Comparison of ENCODE assay signal across 20 mouse cellular contexts in the genomic region with DNA sequence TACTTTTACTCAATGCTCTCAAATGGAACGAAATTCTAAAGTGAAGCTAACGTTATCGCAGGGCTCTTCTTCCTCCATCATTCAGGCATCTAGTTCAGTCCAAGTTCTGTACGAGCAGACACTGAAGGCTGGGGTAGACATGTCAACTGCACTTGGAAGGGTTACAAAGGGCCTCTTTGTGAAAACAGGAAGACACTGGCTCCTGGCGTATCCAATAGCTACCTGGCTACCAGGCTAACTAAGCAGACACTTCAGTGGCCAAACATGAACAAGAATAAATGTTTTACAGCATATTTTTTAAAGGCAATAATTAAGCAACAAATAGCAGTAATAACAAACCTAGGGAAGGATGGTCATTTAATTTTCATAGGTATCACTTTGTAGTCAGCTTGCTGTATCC. TPM values are rescaled to one million over a fixed set of nuclear protein-coding genes. Genes with fewer than 3 reads are reported as not detected.
A peak's percentile ranks its signal among the peaks of the same experiment; 100 is the strongest.
DNase-seq lines count a peak whose midpoint lies in the region; TF ChIP-seq lines count a peak whose summit lies in the region.
"Had no signal": no experiment of that assay in that cellular context is flagged by ENCODE, and none has a peak within 500 bp of the region (broad histone marks: within the 10 kb centered on the region; RNA-seq: fewer than 3 reads in every experiment).

No protein-coding gene starts in this region.

- TF ChIP-seq POLR2A in kidney, adult 2 months (IDR thresholded peaks at IDR 0.05; ENCODE audit: low read depth, low read length): no peak

- DNase-seq in heart, adult 11 months: peak; percentile 41
- DNase-seq in heart, postnatal 36 days: no peak
- DNase-seq in kidney, adult 2 months: peak; percentile 64
- DNase-seq in kidney, postnatal 4 days: no peak
- peak; percentile 69 for DNase-seq in kidney, adult 9 months
- no peak for DNase-seq in kidney, adult 11 months
- peak; percentile 5 for DNase-seq in testis, postnatal 10 days (ENCODE audit: low spot score)
- no peak for DNase-seq in testis, postnatal 14 days (ENCODE audit: low spot score)
- DNase-seq: adrenal gland, adult 2 months; adrenal gland, adult 8-10 months; adrenal gland, postnatal 10 days; adrenal gland, postnatal 14 days; adrenal gland, postnatal 25 days; adrenal gland, postnatal 36 days; B cell, adult 2 months; cerebellum, adult 11 months; cerebellum, adult 11-12 months had no signal

- peaks cover 9% of the 10 kb centered on the region; the same call in 1 of the 2 replicates for H3K4me1 ChIP-seq in kidney, adult 2 months (ENCODE audit: control insufficient read depth, insufficient read depth, low read length)

- H3K4me3 ChIP-seq in kidney, adult 2 months (ENCODE audit: insufficient read depth, low read depth, low read length): no peak overlapping the region

- intact Hi-C loops in heart, postnatal 36 days (cut with DNase I): no loop called here

- 75% methylated on average over 5 of the region's 5 CpGs for WGBS in kidney, adult 2 months

- no peaks in the 10 kb centered on the region for H3K27me3 ChIP-seq in kidney, adult 2 months (replicated peaks; ENCODE audit: control insufficient read depth, insufficient read depth, low read length)
- H3K27me3 ChIP-seq: CH12.LX, Patski had no signal

- TF ChIP-seq CTCF in kidney, adult 2 months (conservative IDR thresholded peaks at IDR 0.05; ENCODE audit: insufficient read depth, insufficient read length, low read depth, low read length): no peak

- peak overlapping the region; percentile 43 for H3K27ac ChIP-seq in kidney, adult 2 months (ENCODE audit: insufficient read depth, low read depth, low read length)

- no peaks in the 10 kb centered on the region for H3K36me3 ChIP-seq in kidney, adult 2 months (ENCODE audit: control insufficient read depth, insufficient read depth, low read length)
- H3K36me3 ChIP-seq: G1E had no signal

RNA-seq across cellular contexts. Expression of gene Znrf2, which starts 21.7 kb away (rescaled TPM):
- 10 to 100 TPM; 16.1 to 18.1 TPM for total RNA-seq in heart, postnatal 36 days (2021)
- polyA plus RNA-seq in kidney, adult 2 months (2012; rRNA removed): 17.0 and 18.1 TPM in 2 replicates

Comparison
In these comparisons a context has a peak if more than half of its experiments do, and no peak if none do; other contexts are left out.
1. DNase-seq: peak in heart, adult 11 months (single experiment), kidney, adult 2 months (single experiment), kidney, adult 9 months (single experiment) and testis, postnatal 10 days (single experiment); none in heart, postnatal 36 days (0 of 2), kidney, postnatal 4 days (0 of 2), kidney, adult 11 months (single experiment) and testis, postnatal 14 days (single experiment).